In the genomic region with DNA sequence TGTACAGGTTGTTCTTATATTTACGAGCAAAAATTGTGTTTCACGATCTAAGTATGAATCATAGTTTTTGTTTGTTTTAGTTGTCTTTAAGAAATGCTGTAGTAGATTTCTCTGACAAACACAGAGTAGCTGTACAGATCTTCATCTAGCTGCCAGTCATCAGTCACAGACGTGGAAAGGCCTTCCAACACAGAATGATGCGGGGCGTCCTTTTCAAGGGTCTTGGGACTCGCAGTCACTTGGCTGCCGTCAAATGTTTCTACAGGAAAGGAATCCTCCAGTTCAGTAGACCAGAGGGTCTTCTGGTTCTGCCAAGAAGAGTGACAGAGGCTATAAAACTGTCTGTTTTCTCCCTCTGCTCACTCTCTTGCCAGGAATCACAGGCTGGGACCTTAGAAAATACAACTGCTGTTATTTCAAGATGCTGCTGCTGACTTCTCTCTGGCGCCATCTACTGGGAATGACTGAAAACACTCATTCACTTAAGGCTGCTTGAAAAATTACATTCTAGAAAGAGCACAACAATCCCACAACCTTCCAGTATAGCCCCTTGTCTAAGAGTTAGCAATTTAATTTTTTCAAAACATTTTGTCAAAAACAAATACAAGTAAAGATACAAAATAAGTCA, we compare ENCODE assay signal across 8 mouse cellular contexts.
DNase-seq lines count a peak whose midpoint lies in the region; TF ChIP-seq lines count a peak whose summit lies in the region.
"Had no signal": no experiment of that assay in that cellular context is flagged by ENCODE, and none has a peak within 500 bp of the region (broad histone marks: within the 10 kb centered on the region; RNA-seq: fewer than 3 reads in every experiment).

No protein-coding gene starts in this region.

- H3K4me1 ChIP-seq in ES-E14 (ENCODE audit: control insufficient read depth in 2 of 2, insufficient read depth in 2 of 2, low read length in 2 of 2, poor library complexity in 1 of 2), result no peaks in the 10 kb centered on the region
- H3K4me1 ChIP-seq: lung, embryonic 15.5 days had no signal

- H3K36me3 ChIP-seq in ES-E14 (ENCODE audit: control insufficient read depth, insufficient read depth, low read length, poor library complexity, severe bottlenecking), result no peaks in the 10 kb centered on the region
- H3K36me3 ChIP-seq: lung, embryonic 15.5 days had no signal

- no peak overlapping the region for H3K4me3 ChIP-seq in ES-E14 (ENCODE audit: insufficient read depth in 1 of 2, low read depth in 1 of 2, low read length in 2 of 2, poor library complexity in 1 of 2, severe bottlenecking in 1 of 2)
- H3K4me3 ChIP-seq: lung, embryonic 15.5 days had no signal

- H3K27ac ChIP-seq in ES-E14 (ENCODE audit: insufficient read depth, low read depth, low read length, poor library complexity, severe bottlenecking), result no peak overlapping the region
- H3K27ac ChIP-seq: lung, embryonic 15.5 days had no signal

- H3K9ac ChIP-seq in ES-E14 (ENCODE audit: insufficient read depth, low read depth, low read length, poor library complexity, severe bottlenecking), result no peak overlapping the region
- H3K9ac ChIP-seq: lung, embryonic 15.5 days had no signal

- peak; percentile 60 for DNase-seq in ES-E14 (ENCODE audit: low read depth, low spot score)
- DNase-seq in adrenal gland, postnatal 14 days, result peak; percentile 72
- peak; percentile 72 for DNase-seq in embryo, embryonic 11.5 days (ENCODE audit: low read depth, low spot score)
- DNase-seq in heart, postnatal 4 days, result peak; percentile 65
- DNase-seq in layer of hippocampus, adult 9-11 months, result peak; percentile 68
- peak; percentile 65 for DNase-seq in lung, postnatal 14 days
- peak; percentile 49 for DNase-seq in right cerebral cortex, postnatal 14 days

- in situ Hi-C loops in ES-E14 (cut with MboI; ENCODE audit: low sequenced_read_pairs in 2 of 2, unreplicated experiment in 2 of 2), result no loop called here

- no peaks in the 10 kb centered on the region for H3K9me3 ChIP-seq in ES-E14 (ENCODE audit: control insufficient read depth, insufficient read depth, low read depth, low read length)
- H3K9me3 ChIP-seq: lung, embryonic 15.5 days had no signal

TF ChIP-seq in ES-E14, 5 proteins besides CTCF, POLR2A, EP300 and RAD21:
- no peak for TF ChIP-seq HCFC1 (IDR thresholded peaks at IDR 0.05; ENCODE audit: borderline replicate concordance, insufficient read depth, low read length)
- 0 out of 2 replicates have a peak, but pooled peaks have one; percentile 47 for TF ChIP-seq ZC3H11A (IDR thresholded peaks at IDR 0.05; ENCODE audit: borderline replicate concordance, low read depth, low read length)
